Mouse (Mus musculus) forebrain, postnatal 0 days (tissue): ENCODE data around the gene Xlr5a. TPM values are rescaled to one million over a fixed set of nuclear protein-coding genes. Genes with fewer than 3 reads are reported as not detected.
"Not testable (repeated sequence)": the region's sequence is repeated elsewhere in the genome, so short reads cannot be mapped to it uniquely, and the experiment has no call there.

Experiments used
- ATAC-seq: fragments of 200-750 bp; cut with Nextera tagmentation; 2 replicates; pipeline ENCODE4 v1.8.0; 2017; ENCODE audit warnings: mild to moderate bottlenecking, moderate library complexity
- DNase-seq: peaks from one replicate; pipeline ENCODE4 v3.0.0-alpha.2; 2015
- H3K27ac ChIP-seq: fragments of 300-500 bp; sonication (generic); 2 replicates; pipeline ENCODE4 v1.5.1; 2014; ENCODE audit warnings: low read depth, mild to moderate bottlenecking, antibody characterized with exemption, low read length, moderate library complexity, mixed read lengths
- H3K27me3 ChIP-seq: fragments of 300-500 bp; sonication (generic); 2 replicates; pipeline ENCODE4 v1.6.1; 2014; ENCODE audit warnings: mild to moderate bottlenecking, low read length, mixed read lengths; ENCODE audit not compliant: insufficient read depth
- H3K36me3 ChIP-seq: fragments of 300-500 bp; sonication (generic); 2 replicates; pipeline ENCODE4 v1.6.1; 2014; ENCODE audit warnings: mild to moderate bottlenecking, moderate library complexity; ENCODE audit not compliant: insufficient read depth
- H3K4me1 ChIP-seq: fragments of 300-500 bp; sonication (generic); 2 replicates; pipeline ENCODE4 v1.6.1; 2014; ENCODE audit warnings: antibody characterized with exemption; ENCODE audit not compliant: insufficient read depth
- H3K4me2 ChIP-seq: fragments of 300-500 bp; sonication (generic); 2 replicates; pipeline ENCODE4 v1.6.1; 2014; ENCODE audit warnings: low read depth, mild to moderate bottlenecking, moderate library complexity
- H3K4me3 ChIP-seq: fragments of 300-500 bp; sonication (generic); 2 replicates; pipeline ENCODE4 v1.5.1; 2014; ENCODE audit warnings: low read depth, low read length, mixed read lengths
- H3K9ac ChIP-seq: fragments of 300-500 bp; sonication (generic); 2 replicates; pipeline ENCODE4 v1.6.1; 2014; ENCODE audit warnings: mild to moderate bottlenecking
- H3K9me3 ChIP-seq: fragments of 300-500 bp; sonication (generic); 2 replicates; pipeline ENCODE4 v1.6.1; 2016; ENCODE audit warnings: low read length
- CTCF ChIP-seq: sonication (generic); IDR thresholded peaks from 2 replicates; pipeline ENCODE4 v1.5.1; 2016; ENCODE audit warnings: antibody characterized with exemption, control low read depth, low read depth
- WGBS: fragments of 180-500 bp; shearing (Covaris S2); extraction: QIAGEN DNeasy Blood & Tissue Kit; methylation state at CpG from one replicate; pipeline ENCODE4 v1.1.7; 2014; 5-methylcytosine and 5-hydroxymethylcytosine counted together
- polyA plus RNA-seq: library from polyadenylated mRNA; unstranded; fragments of >200 nt; fragmentation: Nextera tagmentation; extraction: Ambion mirVana; gene quantifications from 2 replicates; pipeline ENCODE4 v1.2.1, GENCODE M21; 2015
- total RNA-seq: library from RNA; depleted of rRNA; stranded (reverse); fragments of >200 nt; gene quantifications from 2 replicates; pipeline ENCODE4 v1.2.3, GENCODE M21; 2014; rRNA removed

Gene Xlr5a
- not detected in 2 replicates for total RNA-seq
- not detected in 2 replicates for polyA plus RNA-seq

DNA sequence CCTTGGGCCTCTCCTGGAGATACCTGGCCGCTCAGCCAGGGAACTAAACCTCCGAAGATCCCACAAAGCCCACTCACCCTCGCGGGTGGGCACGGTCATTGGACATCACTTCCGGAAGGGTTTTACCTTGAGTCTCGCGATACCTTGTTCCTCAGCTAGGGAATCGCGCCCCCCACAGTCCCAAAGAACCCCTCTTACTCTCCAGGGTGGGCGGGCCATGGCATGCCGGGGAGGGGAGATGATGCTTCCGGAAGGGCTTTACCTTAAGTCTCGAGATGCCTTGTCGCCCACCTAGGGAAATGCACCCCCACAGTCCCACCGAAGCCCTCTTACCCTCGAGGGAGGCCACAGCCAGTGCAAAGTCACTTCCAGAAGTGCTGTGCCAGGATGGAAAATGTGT, at the start of gene Xlr5a, which contains the start of gene Xlr5c:
Gene Xlr5a, minus strand, starts transcription at position 101 of the 400 bp plus-strand sequence.
Gene Xlr5c, minus strand, starts transcription at position 101 of the 400 bp plus-strand sequence.
- H3K4me1 ChIP-seq, H3K27me3 ChIP-seq, H3K27ac ChIP-seq, DNase-seq, H3K4me2 ChIP-seq, H3K4me3 ChIP-seq, ATAC-seq, H3K9ac ChIP-seq, H3K9me3 ChIP-seq, H3K36me3 ChIP-seq: not testable (repeated sequence)
- 95% methylated on average over 13 of the region's 17 CpGs for WGBS

DNA sequence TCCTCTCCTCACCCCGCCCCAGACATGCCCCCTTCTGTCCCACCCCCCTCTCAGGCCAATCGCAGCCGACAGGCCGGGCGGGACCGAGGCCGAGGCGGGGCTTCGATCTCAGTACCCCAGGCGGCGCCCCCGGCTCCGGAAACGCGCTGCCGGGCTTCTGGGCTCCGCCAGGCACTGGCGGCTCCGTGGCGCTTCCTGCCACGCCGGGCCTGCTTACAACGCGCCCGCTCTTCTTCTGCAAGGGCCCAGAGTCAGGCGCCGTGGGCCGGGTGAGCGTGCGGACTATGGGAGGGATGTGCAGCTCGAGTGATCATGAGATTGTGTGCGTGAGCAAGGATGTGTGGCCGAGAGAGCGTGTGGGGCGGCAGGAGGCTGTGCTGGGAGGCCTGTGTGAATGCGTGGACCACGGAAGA, 49.7 kb upstream of the Xlr5a start, which contains the start of gene Zfp275:
Gene Zfp275, plus strand, starts transcription at position 139 of the 413 bp plus-strand sequence.
- WGBS = 27% methylated on average over 36 of the region's 37 CpGs
- DNase-seq (peak; percentile 78), ATAC-seq (peak; percentile 95)
- Histone ChIP-seq H3K4me1 (no peaks in the 10 kb centered on the region), H3K27me3 (no peaks in the 10 kb centered on the region), H3K9me3 (no peaks in the 10 kb centered on the region), H3K27ac (peak within 1 kb of the TSS; percentile 78), H3K4me3 (peak within 1 kb of the TSS; percentile 49), H3K9ac (peak within 1 kb of the TSS; percentile 64), H3K36me3 (no peaks in the 10 kb centered on the region), H3K4me2 (peak within 1 kb of the TSS; percentile 54)
- no peak for TF ChIP-seq CTCF

DNA sequence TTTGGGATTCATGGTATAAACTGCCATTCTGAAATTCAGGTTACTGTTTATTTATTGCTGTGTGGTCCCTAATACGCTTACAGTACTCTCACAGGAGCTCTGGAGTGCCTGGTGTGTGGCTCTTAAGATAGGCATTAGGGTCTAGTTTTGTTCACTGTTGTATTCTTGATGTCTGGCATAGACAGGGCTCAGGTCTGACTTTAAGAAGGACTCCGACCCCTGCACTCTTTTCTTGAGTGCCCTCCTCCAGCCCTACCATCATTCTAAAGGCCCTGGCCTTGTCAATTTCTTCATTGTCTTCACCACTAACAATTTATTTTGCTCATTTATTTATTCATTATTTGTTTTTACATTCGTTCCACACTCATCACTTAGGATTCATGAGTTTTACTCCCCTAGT, 49.3 kb upstream of the Xlr5a start:
- peak overlapping the region; percentile 49 for H3K4me3 ChIP-seq
- peak; percentile 3 for DNase-seq
- peak overlapping the region; percentile 64 for H3K9ac ChIP-seq
- TF ChIP-seq CTCF = no peak
- ATAC-seq = no peak
- H3K36me3 ChIP-seq = no peaks in the 10 kb centered on the region
- peak overlapping the region; percentile 54 for H3K4me2 ChIP-seq
- no peaks in the 10 kb centered on the region for H3K9me3 ChIP-seq
- peak overlapping the region; percentile 78; the same call in 1 of the 2 replicates for H3K27ac ChIP-seq
- no peaks in the 10 kb centered on the region for H3K4me1 ChIP-seq
- no peaks in the 10 kb centered on the region for H3K27me3 ChIP-seq
- WGBS = 35% methylated on average over 3 of the region's 3 CpGs

DNA sequence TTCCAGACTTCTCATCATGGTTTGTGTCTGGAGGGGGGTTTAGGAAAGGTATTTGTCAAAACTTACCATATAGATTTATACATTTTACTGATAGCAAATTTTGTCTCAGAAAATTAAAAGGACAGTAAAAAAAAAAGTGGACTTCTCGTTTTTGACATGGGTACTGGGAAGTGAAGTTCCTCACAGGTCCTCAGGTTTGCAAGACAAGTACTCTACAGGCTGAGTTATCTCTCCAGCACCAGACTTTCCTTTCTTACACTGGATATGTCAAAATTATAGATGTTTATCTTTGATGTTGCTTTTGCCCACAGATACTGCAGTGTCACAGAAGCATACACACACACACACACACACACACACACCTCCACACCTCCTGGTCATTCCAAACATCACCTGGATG, 48.7 kb upstream of the Xlr5a start:
- Histone ChIP-seq H3K4me2 (no peak overlapping the region), H3K4me1 (no peaks in the 10 kb centered on the region), H3K36me3 (no peaks in the 10 kb centered on the region), H3K9ac (no peak overlapping the region), H3K27ac (no peak overlapping the region), H3K9me3 (no peaks in the 10 kb centered on the region), H3K4me3 (no peak overlapping the region), H3K27me3 (no peaks in the 10 kb centered on the region)
- TF ChIP-seq CTCF = no peak
- DNase-seq (no peak), ATAC-seq (no peak)
- 72% methylated on average over 1 of the region's 1 CpGs for WGBS

DNA sequence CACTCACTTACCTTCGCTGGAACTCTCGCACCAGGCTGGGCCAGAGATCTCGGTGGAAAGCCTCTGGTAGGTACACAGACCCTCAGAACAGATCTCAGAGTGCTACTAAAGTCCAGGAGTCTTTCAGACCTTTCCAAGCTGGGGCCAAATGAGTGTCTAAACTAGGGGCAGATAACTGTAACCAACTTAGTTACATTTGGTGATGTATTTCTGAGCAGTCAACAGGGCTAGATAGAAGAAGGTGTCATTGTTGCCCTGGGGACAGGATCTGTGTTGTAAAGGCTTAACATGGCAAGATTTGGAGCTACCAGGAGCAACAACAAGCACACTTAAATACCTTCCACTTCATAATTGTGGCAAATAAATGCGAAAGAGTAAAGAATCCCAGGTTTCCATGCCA, 44.0 kb upstream of the Xlr5a start, which contains the start of gene Gm45015:
Gene Gm45015, minus strand, starts transcription at position 101 of the 400 bp plus-strand sequence.
- Histone ChIP-seq H3K27ac (no peak within 1 kb of the TSS), H3K4me2 (no peak within 1 kb of the TSS), H3K9me3 (no peaks in the 10 kb centered on the region), H3K9ac (no peak within 1 kb of the TSS), H3K4me1 (no peaks in the 10 kb centered on the region), H3K36me3 (no peaks in the 10 kb centered on the region), H3K27me3 (no peaks in the 10 kb centered on the region), H3K4me3 (no peak within 1 kb of the TSS)
- no peak for ATAC-seq
- TF ChIP-seq CTCF = no peak
- no peak for DNase-seq
- WGBS = 84% methylated on average over 4 of the region's 4 CpGs

DNA sequence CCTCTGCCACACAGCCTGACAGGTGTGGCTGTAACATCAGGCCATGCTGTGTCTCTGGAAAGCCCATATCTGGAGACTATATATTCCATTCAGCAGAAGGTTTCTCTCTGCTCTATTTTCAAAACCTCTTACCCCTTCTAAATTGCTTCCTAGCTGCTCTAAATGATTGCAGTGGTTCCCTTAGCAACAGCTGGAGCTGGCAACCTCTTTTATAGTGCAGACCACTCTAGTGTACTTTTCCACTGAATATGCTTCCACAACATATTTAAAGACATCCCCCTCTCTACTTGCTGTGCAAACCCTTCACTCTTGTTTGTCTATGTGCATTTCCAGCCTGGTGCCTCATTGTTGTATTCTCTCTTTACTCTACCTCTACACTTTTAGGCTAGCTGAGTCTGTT, 40.8 kb upstream of the Xlr5a start:
- peak; percentile 72 for ATAC-seq
- H3K27me3 ChIP-seq = no peaks in the 10 kb centered on the region
- DNase-seq = no peak
- H3K4me2 ChIP-seq = no peak overlapping the region
- no peak overlapping the region for H3K9ac ChIP-seq
- H3K4me3 ChIP-seq = no peak overlapping the region
- H3K9me3 ChIP-seq = no peaks in the 10 kb centered on the region
- no peaks in the 10 kb centered on the region for H3K4me1 ChIP-seq
- no peaks in the 10 kb centered on the region for H3K36me3 ChIP-seq
- H3K27ac ChIP-seq = no peak overlapping the region
- TF ChIP-seq CTCF = no peak

DNA sequence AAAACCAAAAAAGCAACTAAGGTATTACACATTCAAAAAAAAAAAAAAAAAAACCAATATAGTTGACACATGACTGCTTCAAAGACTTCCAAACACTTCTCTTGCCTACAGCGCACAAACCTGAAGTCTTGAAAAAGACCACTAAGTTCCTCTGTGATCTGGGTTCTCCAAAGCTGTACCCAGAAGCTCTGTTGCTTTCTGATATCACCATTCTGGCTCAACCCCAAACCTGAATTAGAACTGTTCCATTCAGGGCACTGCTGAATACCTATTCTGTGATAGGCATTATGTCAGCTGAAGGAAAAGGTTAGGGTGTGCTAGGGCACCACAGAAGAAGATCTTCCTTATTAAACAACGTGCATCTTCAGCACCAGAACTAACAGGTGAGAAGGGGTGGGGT, 34.4 kb upstream of the Xlr5a start:
- ATAC-seq (no peak), DNase-seq (no peak)
- Histone ChIP-seq H3K9me3 (no peaks in the 10 kb centered on the region), H3K4me1 (no peaks in the 10 kb centered on the region), H3K4me2 (no peak overlapping the region), H3K27ac (no peak overlapping the region), H3K27me3 (no peaks in the 10 kb centered on the region), H3K36me3 (no peaks in the 10 kb centered on the region), H3K9ac (no peak overlapping the region), H3K4me3 (no peak overlapping the region)
- WGBS = 68% methylated on average over 2 of the region's 2 CpGs
- TF ChIP-seq CTCF = no peak

DNA sequence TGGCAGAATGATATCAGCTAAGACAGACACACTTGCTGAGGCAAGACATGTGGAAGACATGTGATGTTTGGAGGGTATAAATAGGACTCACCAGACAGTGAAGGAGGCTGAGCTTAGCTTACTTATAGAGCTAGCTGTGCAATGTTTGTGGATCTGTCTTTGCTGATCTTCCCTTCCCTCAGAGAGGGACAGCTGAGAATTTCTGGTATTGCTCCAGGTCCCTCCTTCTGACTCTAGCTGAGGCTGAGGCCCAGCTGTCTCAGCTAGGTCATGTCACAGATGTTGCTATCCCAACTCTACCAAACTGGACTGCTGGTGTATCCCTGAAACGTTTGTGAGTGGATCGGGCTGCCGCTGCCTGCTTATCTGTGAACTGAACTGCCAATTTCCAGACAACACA, 28.3 kb upstream of the Xlr5a start:
- TF ChIP-seq CTCF = no peak
- no peak for ATAC-seq
- 80% methylated on average over 3 of the region's 3 CpGs for WGBS
- Histone ChIP-seq H3K27ac (no peak overlapping the region), H3K36me3 (no peaks in the 10 kb centered on the region), H3K27me3 (no peaks in the 10 kb centered on the region), H3K9me3 (no peaks in the 10 kb centered on the region), H3K4me1 (no peaks in the 10 kb centered on the region), H3K9ac (no peak overlapping the region), H3K4me3 (no peak overlapping the region), H3K4me2 (no peak overlapping the region)
- DNase-seq = no peak
